Mouse (Mus musculus) hindlimb bud, embryonic 11.5 days (tissue): ENCODE results near the gene Ube2h.

Experiments used
- DNase-seq: peaks from one replicate; pipeline ENCODE4 v3.0.0-alpha.2; 2012; ENCODE audit warnings: low read depth, low spot score; ENCODE audit errors: extremely low spot score

Gene Ube2h

GRCm38 (mm10) chr6:30300372-30300771, 4.0 kb downstream of the Ube2h start:
- no peak for DNase-seq

GRCm38 (mm10) chr6:30299683-30300082, 4.7 kb downstream of the Ube2h start:
- no peak for DNase-seq

GRCm38 (mm10) chr6:30299116-30299515, 5.2 kb downstream of the Ube2h start:
- no peak for DNase-seq

GRCm38 (mm10) chr6:30292579-30292978, 11.8 kb downstream of the Ube2h start:
- no peak for DNase-seq

- DNase-seq: no peak
Measured at GRCm38 (mm10) chr6:30287958-30288357, 16.4 kb downstream of the Ube2h start.

- no peak for DNase-seq
Measured at GRCm38 (mm10) chr6:30286642-30287041, 17.7 kb downstream of the Ube2h start.

- DNase-seq: no peak
Measured at GRCm38 (mm10) chr6:30284177-30284576, 20.2 kb downstream of the Ube2h start.

GRCm38 (mm10) chr6:30282361-30282760, 22.0 kb downstream of the Ube2h start:
- DNase-seq: no peak

- no peak for DNase-seq
Measured at GRCm38 (mm10) chr6:30278374-30278773, 26.0 kb downstream of the Ube2h start.

GRCm38 (mm10) chr6:30276882-30277281, 27.5 kb downstream of the Ube2h start:
- no peak for DNase-seq

- no peak for DNase-seq
Measured at GRCm38 (mm10) chr6:30276375-30276774, 28.0 kb downstream of the Ube2h start.

GRCm38 (mm10) chr6:30275159-30275847, 29.0 kb downstream of the Ube2h start:
- DNase-seq: no peak

GRCm38 (mm10) chr6:30272911-30273310, 31.4 kb downstream of the Ube2h start:
- no peak for DNase-seq

GRCm38 (mm10) chr6:30272338-30272905, 31.9 kb downstream of the Ube2h start:
- no peak for DNase-seq

GRCm38 (mm10) chr6:30269846-30270245, 34.5 kb downstream of the Ube2h start:
- no peak for DNase-seq

- DNase-seq: no peak
Measured at GRCm38 (mm10) chr6:30267486-30267885, 36.9 kb downstream of the Ube2h start.

GRCm38 (mm10) chr6:30265402-30265801, 38.9 kb downstream of the Ube2h start:
- DNase-seq: no peak

GRCm38 (mm10) chr6:30263053-30263452, 41.3 kb downstream of the Ube2h start:
- DNase-seq: no peak

- no peak for DNase-seq
Measured at GRCm38 (mm10) chr6:30259271-30259670, 45.1 kb downstream of the Ube2h start.

GRCm38 (mm10) chr6:30257962-30258361, 46.4 kb downstream of the Ube2h start:
- DNase-seq: no peak

- DNase-seq: no peak
Measured at GRCm38 (mm10) chr6:30255846-30256245, 48.5 kb downstream of the Ube2h start.

- DNase-seq: no peak
Measured at GRCm38 (mm10) chr6:30252271-30253010, 51.9 kb downstream of the Ube2h start.
